Mouse (Mus musculus) midbrain, embryonic 13.5 days (tissue): ENCODE results near the gene Mad1l1. TPM values are rescaled to one million over a fixed set of nuclear protein-coding genes. Genes with fewer than 3 reads are reported as not detected.
"Not testable (repeated sequence)": the region's sequence is repeated elsewhere in the genome, so short reads cannot be mapped to it uniquely, and the experiment has no call there.

ENCODE experiments used
- ATAC-seq: fragments of 200-750 bp; cut with Nextera tagmentation; 2 replicates; pipeline ENCODE4 v1.8.0; 2017; ENCODE audit warnings: mild to moderate bottlenecking, moderate TSS enrichment, moderate library complexity
- H3K27ac ChIP-seq: fragments of 300-500 bp; sonication (generic); 2 replicates; pipeline ENCODE4 v1.5.1; 2015; ENCODE audit warnings: inconsistent platforms, mild to moderate bottlenecking, moderate library complexity
- H3K27me3 ChIP-seq: fragments of 300-500 bp; sonication (generic); 2 replicates; pipeline ENCODE4 v1.6.1; 2015; ENCODE audit warnings: mild to moderate bottlenecking, inconsistent platforms
- H3K36me3 ChIP-seq: fragments of 300-500 bp; sonication (generic); 2 replicates; pipeline ENCODE4 v1.6.1; 2015; ENCODE audit warnings: mild to moderate bottlenecking, inconsistent platforms
- H3K4me1 ChIP-seq: fragments of 300-500 bp; sonication (generic); replicated peaks from 2 replicates; pipeline ENCODE4 v1.6.1; 2015; ENCODE audit warnings: inconsistent platforms
- H3K4me2 ChIP-seq: fragments of 300-500 bp; sonication (generic); replicated peaks from 2 replicates; pipeline ENCODE4 v1.6.1; 2015; ENCODE audit warnings: moderate library complexity, mild to moderate bottlenecking, inconsistent platforms
- H3K4me3 ChIP-seq: fragments of 300-500 bp; sonication (generic); replicated peaks from 2 replicates; pipeline ENCODE4 v1.5.1; 2015; ENCODE audit warnings: mild to moderate bottlenecking, inconsistent platforms
- H3K9ac ChIP-seq: fragments of 300-500 bp; sonication (generic); replicated peaks from 2 replicates; pipeline ENCODE4 v1.6.1; 2015; ENCODE audit warnings: mild to moderate bottlenecking, inconsistent platforms
- H3K9me3 ChIP-seq: fragments of 300-500 bp; sonication (generic); 2 replicates; pipeline ENCODE4 v1.6.1; 2016; ENCODE audit warnings: mild to moderate bottlenecking, inconsistent platforms
- WGBS: fragments of 180-500 bp; shearing (Covaris S2); methylation state at CpG from one replicate; pipeline ENCODE4 v1.1.7; 2015; 5-methylcytosine and 5-hydroxymethylcytosine counted together
- polyA plus RNA-seq: library from polyadenylated mRNA; unstranded; fragments of >200 nt; fragmentation: Nextera tagmentation; extraction: Ambion mirVana; gene quantifications from 2 replicates; pipeline ENCODE4 v1.2.1, GENCODE M21; 2015

Mad1l1 gene
- 39.7 and 40.7 TPM in 2 replicates for polyA plus RNA-seq

GRCm38 (mm10) chr5:140321042-140321755 is at the start of gene Mad1l1, which contains the start of gene Nudt1:
Gene Mad1l1, minus strand, starts transcription at chr5:140321552.
Gene Nudt1, plus strand, starts transcription at chr5:140321656.
- Histone ChIP-seq H3K4me1 (peaks cover 22% of the 10 kb centered on the region), H3K36me3 (0 out of 2 replicates have a peak, but pooled peaks cover 3% of the 10 kb centered on the region), H3K9ac (peak within 1 kb of the TSS; percentile 99), H3K9me3 (no peaks in the 10 kb centered on the region), H3K27ac (peak within 1 kb of the TSS; percentile 76), H3K4me2 (peak within 1 kb of the TSS; percentile 79), H3K4me3 (peak within 1 kb of the TSS; percentile 95), H3K27me3 (no peaks in the 10 kb centered on the region)
- WGBS, result under 1% methylated on average over 60 of the region's 60 CpGs
- ATAC-seq, result peak; percentile 94

GRCm38 (mm10) chr5:140370446-140371254 is 49.3 kb upstream of the Mad1l1 start:
- Histone ChIP-seq H3K27ac (no peak overlapping the region), H3K9me3 (no peaks in the 10 kb centered on the region), H3K36me3 (no peaks in the 10 kb centered on the region), H3K27me3 (no peaks in the 10 kb centered on the region), H3K4me2 (no peak overlapping the region), H3K4me3 (no peak overlapping the region), H3K4me1 (peaks cover 4% of the 10 kb centered on the region; the same call in 1 of the 2 replicates), H3K9ac (no peak overlapping the region)
- 89% methylated on average over 6 of the region's 6 CpGs for WGBS
- no peak for ATAC-seq

GRCm38 (mm10) chr5:140369466-140369865 is 48.1 kb upstream of the Mad1l1 start:
- Histone ChIP-seq H3K36me3 (no peaks in the 10 kb centered on the region), H3K27ac (no peak overlapping the region), H3K4me3 (no peak overlapping the region), H3K4me1 (peaks cover 3% of the 10 kb centered on the region; the same call in 1 of the 2 replicates), H3K27me3 (no peaks in the 10 kb centered on the region), H3K4me2 (no peak overlapping the region), H3K9me3 (no peaks in the 10 kb centered on the region; the same call in 1 of the 2 replicates), H3K9ac (no peak overlapping the region)
- WGBS, result 95% methylated on average over 2 of the region's 2 CpGs
- no peak for ATAC-seq

- no peaks in the 10 kb centered on the region for H3K36me3 ChIP-seq
- no peak overlapping the region for H3K4me2 ChIP-seq
- no peaks in the 10 kb centered on the region for H3K27me3 ChIP-seq
- no peak for ATAC-seq
- no peak overlapping the region for H3K4me3 ChIP-seq
- H3K9me3 ChIP-seq, result no peaks in the 10 kb centered on the region; the same call in 1 of the 2 replicates
- H3K9ac ChIP-seq, result no peak overlapping the region
- no peak overlapping the region for H3K27ac ChIP-seq
- 90% methylated on average over 4 of the region's 4 CpGs for WGBS
- H3K4me1 ChIP-seq, result no peaks in the 10 kb centered on the region
Observed at GRCm38 (mm10) chr5:140368926-140369325, 47.6 kb upstream of the Mad1l1 start.

- 92% methylated on average over 2 of the region's 2 CpGs for WGBS
Observed at GRCm38 (mm10) chr5:140368126-140368525, 46.8 kb upstream of the Mad1l1 start.

GRCm38 (mm10) chr5:140364415-140364814 is 43.1 kb upstream of the Mad1l1 start:
- no peak for ATAC-seq
- Histone ChIP-seq H3K27me3 (no peaks in the 10 kb centered on the region), H3K9me3 (no peaks in the 10 kb centered on the region; the same call in 1 of the 2 replicates), H3K27ac (no peak overlapping the region), H3K4me1 (no peaks in the 10 kb centered on the region), H3K4me2 (no peak overlapping the region), H3K9ac (no peak overlapping the region), H3K4me3 (no peak overlapping the region), H3K36me3 (peaks cover 10% of the 10 kb centered on the region)
- 95% methylated on average over 5 of the region's 5 CpGs for WGBS

More at GRCm38 (mm10) chr5:140368126-140368525, 46.8 kb upstream of the Mad1l1 start:
- not testable (repeated sequence) for H3K9ac ChIP-seq, H3K4me2 ChIP-seq, H3K4me3 ChIP-seq, H3K4me1 ChIP-seq, ATAC-seq, H3K27ac ChIP-seq, H3K9me3 ChIP-seq, H3K27me3 ChIP-seq, H3K36me3 ChIP-seq

- no peak for ATAC-seq
- H3K9ac ChIP-seq, result no peak overlapping the region
Observed at GRCm38 (mm10) chr5:140359930-140360674, 38.8 kb upstream of the Mad1l1 start.

GRCm38 (mm10) chr5:140357466-140357865 is 36.1 kb upstream of the Mad1l1 start:
- 97% methylated on average over 3 of the region's 3 CpGs for WGBS
- Histone ChIP-seq H3K9me3 (no peaks in the 10 kb centered on the region), H3K4me1 (no peaks in the 10 kb centered on the region), H3K36me3 (peaks cover 61% of the 10 kb centered on the region), H3K4me3 (no peak overlapping the region), H3K27ac (no peak overlapping the region), H3K9ac (no peak overlapping the region), H3K27me3 (no peaks in the 10 kb centered on the region), H3K4me2 (no peak overlapping the region)
- ATAC-seq, result no peak

More at GRCm38 (mm10) chr5:140359930-140360674, 38.8 kb upstream of the Mad1l1 start:
- Histone ChIP-seq H3K4me2 (no peak overlapping the region), H3K36me3 (peaks cover 39% of the 10 kb centered on the region), H3K27ac (no peak overlapping the region), H3K4me1 (no peaks in the 10 kb centered on the region), H3K9me3 (no peaks in the 10 kb centered on the region; the same call in 1 of the 2 replicates), H3K27me3 (no peaks in the 10 kb centered on the region), H3K4me3 (no peak overlapping the region)
- WGBS, result 78% methylated on average over 14 of the region's 14 CpGs

- 89% methylated on average over 11 of the region's 11 CpGs for WGBS
- H3K27me3 ChIP-seq, result no peaks in the 10 kb centered on the region
Observed at GRCm38 (mm10) chr5:140355934-140356333, 34.6 kb upstream of the Mad1l1 start.

GRCm38 (mm10) chr5:140352352-140352751 is 31.0 kb upstream of the Mad1l1 start:
- Histone ChIP-seq H3K4me3 (no peak overlapping the region), H3K9ac (no peak overlapping the region), H3K9me3 (no peaks in the 10 kb centered on the region), H3K27me3 (no peaks in the 10 kb centered on the region), H3K27ac (no peak overlapping the region), H3K4me1 (no peaks in the 10 kb centered on the region), H3K4me2 (no peak overlapping the region), H3K36me3 (peaks cover 63% of the 10 kb centered on the region)
- 95% methylated on average over 6 of the region's 6 CpGs for WGBS
- no peak for ATAC-seq

More at GRCm38 (mm10) chr5:140355934-140356333, 34.6 kb upstream of the Mad1l1 start:
- H3K4me2 ChIP-seq, result no peak overlapping the region
- no peak overlapping the region for H3K27ac ChIP-seq
- no peak for ATAC-seq
- H3K4me1 ChIP-seq, result no peaks in the 10 kb centered on the region
- H3K36me3 ChIP-seq, result peaks cover 77% of the 10 kb centered on the region
- no peaks in the 10 kb centered on the region for H3K9me3 ChIP-seq
- H3K9ac ChIP-seq, result no peak overlapping the region; the same call in 1 of the 2 replicates
- no peak overlapping the region for H3K4me3 ChIP-seq

- Histone ChIP-seq H3K36me3 (peaks cover 55% of the 10 kb centered on the region), H3K27me3 (no peaks in the 10 kb centered on the region), H3K4me3 (no peak overlapping the region), H3K27ac (no peak overlapping the region), H3K4me2 (no peak overlapping the region), H3K9me3 (no peaks in the 10 kb centered on the region), H3K4me1 (no peaks in the 10 kb centered on the region), H3K9ac (no peak overlapping the region)
- ATAC-seq, result no peak
- 93% methylated on average over 8 of the region's 8 CpGs for WGBS
Observed at GRCm38 (mm10) chr5:140350731-140351497, 29.6 kb upstream of the Mad1l1 start.
